Mouse (Mus musculus): ENCODE data around the gene Zdhhc13.

The Zdhhc13 gene

DNA sequence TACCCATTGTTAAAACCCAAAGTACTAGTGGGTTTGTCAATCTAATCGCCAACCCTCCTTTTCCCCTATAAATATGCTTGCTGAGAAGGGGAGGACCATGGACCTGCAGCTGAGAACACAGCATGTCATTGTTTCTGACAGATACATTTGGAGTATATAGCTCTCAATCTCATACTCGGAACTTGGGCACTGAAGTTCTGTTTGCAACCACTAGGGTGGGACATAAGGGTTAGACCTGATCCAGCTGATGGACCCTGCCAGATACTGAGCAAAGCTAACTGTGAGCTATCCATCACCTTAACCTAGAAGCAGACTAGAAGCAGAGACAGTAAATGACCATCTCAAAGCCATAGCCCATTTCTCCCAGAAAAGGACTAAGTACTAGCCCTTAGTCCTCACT is 49.6 kb downstream of the Zdhhc13 start:
- H3K36me3 ChIP-seq (ENCODE audit: insufficient read depth, low read length), result no peaks in the 10 kb centered on the region
- H3K4me3 ChIP-seq (replicated peaks; ENCODE audit: low read length), result no peak overlapping the region
- TF ChIP-seq CTCF (conservative IDR thresholded peaks at IDR 0.05; ENCODE audit: low read length) (peak; percentile 16; the same call in 1 of the 2 replicates), NANOG (IDR thresholded peaks at IDR 0.05; ENCODE audit: borderline replicate concordance, low read length) (no peak)
- H3K27me3 ChIP-seq (ENCODE audit: insufficient read depth, low read length), result no peaks in the 10 kb centered on the region
- peaks cover 19% of the 10 kb centered on the region for H3K4me1 ChIP-seq (replicated peaks; ENCODE audit: low read depth, low read length)
- H3K9me3 ChIP-seq (ENCODE audit: low read length), result no peaks in the 10 kb centered on the region

DNA sequence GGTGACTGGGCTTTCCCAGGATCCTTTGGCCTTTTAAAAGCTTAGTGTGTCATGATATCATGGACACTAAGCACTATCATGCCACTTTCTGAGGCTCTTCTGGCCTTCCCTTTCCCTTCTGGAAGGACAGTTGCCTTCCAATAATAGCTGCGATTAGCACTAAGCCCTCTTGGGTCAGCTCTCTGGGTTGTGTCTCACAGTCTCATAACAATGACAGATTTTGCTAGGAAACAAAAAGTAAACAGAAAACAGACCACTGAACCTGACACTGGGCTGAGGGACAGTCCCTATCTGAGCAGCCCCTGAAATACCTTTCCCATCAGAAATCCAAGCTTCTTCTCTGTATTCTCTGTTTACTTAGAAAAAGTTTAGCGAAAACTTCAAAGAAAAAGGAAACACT is 51.7 kb downstream of the Zdhhc13 start:
- no peak overlapping the region for H3K4me3 ChIP-seq (replicated peaks; ENCODE audit: low read length)
- no peaks in the 10 kb centered on the region for H3K9me3 ChIP-seq (ENCODE audit: low read length)
- peaks cover 3% of the 10 kb centered on the region; the same call in 1 of the 2 replicates for H3K27me3 ChIP-seq (ENCODE audit: insufficient read depth, low read length)
- H3K4me1 ChIP-seq (replicated peaks; ENCODE audit: low read depth, low read length), result 0 out of 2 replicates have a peak, but pooled peaks cover 1% of the 10 kb centered on the region
- no peak for TF ChIP-seq CTCF (conservative IDR thresholded peaks at IDR 0.05; ENCODE audit: low read length)
- TF ChIP-seq NANOG (IDR thresholded peaks at IDR 0.05; ENCODE audit: borderline replicate concordance, low read length), result no peak
- TF ChIP-seq POU5F1 (IDR thresholded peaks at IDR 0.05; ENCODE audit: borderline replicate concordance, low read length), result no peak
- no peaks in the 10 kb centered on the region for H3K36me3 ChIP-seq (ENCODE audit: insufficient read depth, low read length)

DNA sequence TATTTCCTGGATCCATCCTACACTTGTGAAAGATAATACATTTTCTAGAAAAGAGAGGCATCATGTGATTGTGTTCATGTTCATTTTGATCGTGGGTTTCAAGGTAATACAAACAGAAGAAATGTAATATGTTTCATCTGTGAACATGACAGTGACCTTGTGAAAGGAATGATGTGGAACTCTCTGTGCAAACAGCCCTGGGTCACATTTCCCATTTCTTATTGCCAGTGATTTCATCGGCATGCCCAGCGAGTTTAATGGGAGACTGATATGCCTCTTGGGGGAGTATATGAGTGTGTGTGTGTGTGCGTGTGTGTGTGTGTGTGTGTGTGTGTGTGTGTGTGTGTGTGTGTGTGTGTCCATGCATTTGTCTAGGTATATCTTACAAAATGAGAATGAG is 52.7 kb downstream of the Zdhhc13 start:
- TF ChIP-seq CTCF (conservative IDR thresholded peaks at IDR 0.05; ENCODE audit: low read length) (no peak), NANOG (IDR thresholded peaks at IDR 0.05; ENCODE audit: borderline replicate concordance, low read length) (no peak), POU5F1 (IDR thresholded peaks at IDR 0.05; ENCODE audit: borderline replicate concordance, low read length) (no peak)
- H3K27me3 ChIP-seq (ENCODE audit: insufficient read depth, low read length), result peaks cover 3% of the 10 kb centered on the region; the same call in 1 of the 2 replicates

DNA sequence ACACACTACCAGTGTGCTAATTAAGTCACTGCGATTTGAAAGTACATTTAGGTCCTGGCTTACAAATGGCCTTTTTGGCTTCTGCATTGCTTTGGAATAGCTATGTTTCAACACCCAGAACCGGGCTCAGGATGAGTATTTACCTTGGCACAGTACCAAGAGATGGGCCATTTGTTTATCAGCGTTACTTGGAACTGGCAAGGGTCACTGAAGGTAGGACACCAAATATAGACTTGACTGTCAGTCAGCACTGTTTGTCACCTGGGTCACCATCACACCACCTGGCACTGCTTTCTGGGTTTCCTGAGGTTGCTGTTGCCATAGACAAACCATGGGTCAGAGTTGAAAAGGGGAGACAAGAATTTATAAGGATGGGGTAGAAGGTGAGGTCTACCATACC is 53.5 kb downstream of the Zdhhc13 start:
- TF ChIP-seq NANOG (IDR thresholded peaks at IDR 0.05; ENCODE audit: borderline replicate concordance, low read length), result no peak
- TF ChIP-seq CTCF (conservative IDR thresholded peaks at IDR 0.05; ENCODE audit: low read length), result no peak
- no peak for TF ChIP-seq POU5F1 (IDR thresholded peaks at IDR 0.05; ENCODE audit: borderline replicate concordance, low read length)
- Histone ChIP-seq H3K4me3 (replicated peaks; ENCODE audit: low read length) (no peak overlapping the region), H3K36me3 (ENCODE audit: insufficient read depth, low read length) (no peaks in the 10 kb centered on the region), H3K4me1 (replicated peaks; ENCODE audit: low read depth, low read length) (no peaks in the 10 kb centered on the region), H3K9me3 (ENCODE audit: low read length) (no peaks in the 10 kb centered on the region), H3K27me3 (ENCODE audit: insufficient read depth, low read length) (peaks cover 3% of the 10 kb centered on the region; the same call in 1 of the 2 replicates)

More for the DNA sequence above, 52.7 kb downstream of the Zdhhc13 start:
- Histone ChIP-seq H3K36me3 (ENCODE audit: insufficient read depth, low read length) (no peaks in the 10 kb centered on the region), H3K4me1 (replicated peaks; ENCODE audit: low read depth, low read length) (no peaks in the 10 kb centered on the region), H3K9me3 (ENCODE audit: low read length) (no peaks in the 10 kb centered on the region), H3K4me3 (replicated peaks; ENCODE audit: low read length) (no peak overlapping the region)

DNA sequence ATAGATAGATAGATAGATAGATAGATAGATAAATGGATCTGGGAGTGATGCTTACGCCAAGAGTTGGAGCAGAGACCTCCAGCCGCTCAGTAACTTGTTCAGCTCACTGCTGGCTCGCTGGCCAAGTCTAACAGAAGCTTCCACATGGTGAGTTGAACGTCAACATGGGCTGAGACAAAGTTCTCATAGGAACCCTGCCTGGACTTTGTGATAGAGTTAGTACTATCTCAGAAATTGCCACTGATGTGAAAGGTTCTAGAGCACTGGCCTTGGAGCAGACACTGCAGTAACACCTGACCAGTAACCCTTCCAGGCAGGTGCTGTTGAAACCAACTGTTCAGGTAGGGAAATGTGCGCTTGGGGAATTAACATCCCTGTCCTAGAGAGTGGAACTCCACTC is 54.7 kb downstream of the Zdhhc13 start:
- Histone ChIP-seq H3K27me3 (ENCODE audit: insufficient read depth, low read length) (peaks cover 3% of the 10 kb centered on the region; the same call in 1 of the 2 replicates), H3K4me1 (replicated peaks; ENCODE audit: low read depth, low read length) (peaks cover 5% of the 10 kb centered on the region; the same call in 1 of the 2 replicates), H3K4me3 (replicated peaks; ENCODE audit: low read length) (no peak overlapping the region), H3K36me3 (ENCODE audit: insufficient read depth, low read length) (no peaks in the 10 kb centered on the region), H3K9me3 (ENCODE audit: low read length) (no peaks in the 10 kb centered on the region)
- TF ChIP-seq CTCF (conservative IDR thresholded peaks at IDR 0.05; ENCODE audit: low read length) (no peak), POU5F1 (IDR thresholded peaks at IDR 0.05; ENCODE audit: borderline replicate concordance, low read length) (no peak), NANOG (IDR thresholded peaks at IDR 0.05; ENCODE audit: borderline replicate concordance, low read length) (no peak)

DNA sequence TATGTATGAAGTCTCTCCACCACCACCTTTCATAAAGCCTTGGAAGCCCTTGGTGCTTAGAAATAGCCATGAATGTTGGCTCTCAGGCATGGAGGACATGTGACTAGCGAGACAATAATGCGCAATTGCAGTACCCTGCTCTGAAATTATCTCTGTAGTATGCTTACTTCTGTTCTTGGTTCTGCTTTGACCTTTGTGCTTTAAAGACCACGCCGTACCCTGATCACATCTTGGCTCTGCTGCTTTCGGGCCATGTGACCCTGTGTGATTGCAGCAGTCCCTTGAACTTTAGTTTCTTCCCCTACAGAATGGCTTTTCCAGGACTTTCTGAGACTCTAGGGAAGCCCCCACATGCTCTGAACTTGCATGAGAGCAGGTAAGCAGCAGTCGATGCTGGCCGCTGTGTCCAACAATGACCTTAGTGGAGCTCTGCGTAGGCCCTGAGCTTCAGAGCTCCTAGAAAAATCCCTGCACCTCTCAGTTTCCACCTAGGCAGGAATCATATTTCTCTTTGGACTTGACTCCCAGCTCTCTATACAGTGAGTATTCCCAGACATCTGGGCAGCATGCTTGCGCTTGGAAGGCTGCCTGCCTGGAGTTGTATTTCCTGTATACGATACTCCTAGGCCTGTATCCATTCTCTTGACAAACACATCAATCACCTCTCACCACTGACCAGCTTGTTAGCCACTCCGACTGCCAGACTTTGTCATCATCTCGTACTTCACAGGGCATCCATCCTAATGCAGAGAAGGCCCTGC is 56.6 kb downstream of the Zdhhc13 start:
- no peak overlapping the region for H3K4me3 ChIP-seq (replicated peaks; ENCODE audit: low read length)
- H3K27me3 ChIP-seq (ENCODE audit: insufficient read depth, low read length), result peaks cover 3% of the 10 kb centered on the region; the same call in 1 of the 2 replicates
- H3K36me3 ChIP-seq (ENCODE audit: insufficient read depth, low read length), result no peaks in the 10 kb centered on the region
- TF ChIP-seq POU5F1 (IDR thresholded peaks at IDR 0.05; ENCODE audit: borderline replicate concordance, low read length), result no peak
- no peak for TF ChIP-seq NANOG (IDR thresholded peaks at IDR 0.05; ENCODE audit: borderline replicate concordance, low read length)
- TF ChIP-seq CTCF (conservative IDR thresholded peaks at IDR 0.05; ENCODE audit: low read length), result no peak
- no peaks in the 10 kb centered on the region for H3K9me3 ChIP-seq (ENCODE audit: low read length)
- H3K4me1 ChIP-seq (replicated peaks; ENCODE audit: low read depth, low read length), result peaks cover 5% of the 10 kb centered on the region; the same call in 1 of the 2 replicates

DNA sequence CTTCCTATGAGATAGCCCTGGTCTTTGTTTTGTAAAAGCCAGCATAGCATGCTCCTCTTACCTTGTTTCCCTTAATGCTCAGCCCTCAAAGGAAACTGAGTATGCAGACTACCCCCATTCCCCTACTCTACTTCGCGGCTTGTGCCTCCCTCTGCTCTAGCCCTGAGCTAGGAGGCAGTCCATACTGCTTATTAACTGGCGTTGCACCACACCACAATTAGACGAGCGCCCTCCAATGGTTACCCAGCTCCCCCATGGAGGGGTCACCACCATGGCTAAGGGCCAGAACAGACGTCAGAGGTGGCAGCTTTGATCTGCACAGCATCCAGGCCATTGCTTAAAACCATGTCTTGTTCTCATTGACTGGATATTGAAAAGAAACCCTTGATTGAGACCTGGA is 58.0 kb downstream of the Zdhhc13 start:
- H3K27me3 ChIP-seq (ENCODE audit: insufficient read depth, low read length), result peaks cover 3% of the 10 kb centered on the region; the same call in 1 of the 2 replicates
- TF ChIP-seq NANOG (IDR thresholded peaks at IDR 0.05; ENCODE audit: borderline replicate concordance, low read length) (no peak), POU5F1 (IDR thresholded peaks at IDR 0.05; ENCODE audit: borderline replicate concordance, low read length) (no peak), CTCF (conservative IDR thresholded peaks at IDR 0.05; ENCODE audit: low read length) (no peak)

DNA sequence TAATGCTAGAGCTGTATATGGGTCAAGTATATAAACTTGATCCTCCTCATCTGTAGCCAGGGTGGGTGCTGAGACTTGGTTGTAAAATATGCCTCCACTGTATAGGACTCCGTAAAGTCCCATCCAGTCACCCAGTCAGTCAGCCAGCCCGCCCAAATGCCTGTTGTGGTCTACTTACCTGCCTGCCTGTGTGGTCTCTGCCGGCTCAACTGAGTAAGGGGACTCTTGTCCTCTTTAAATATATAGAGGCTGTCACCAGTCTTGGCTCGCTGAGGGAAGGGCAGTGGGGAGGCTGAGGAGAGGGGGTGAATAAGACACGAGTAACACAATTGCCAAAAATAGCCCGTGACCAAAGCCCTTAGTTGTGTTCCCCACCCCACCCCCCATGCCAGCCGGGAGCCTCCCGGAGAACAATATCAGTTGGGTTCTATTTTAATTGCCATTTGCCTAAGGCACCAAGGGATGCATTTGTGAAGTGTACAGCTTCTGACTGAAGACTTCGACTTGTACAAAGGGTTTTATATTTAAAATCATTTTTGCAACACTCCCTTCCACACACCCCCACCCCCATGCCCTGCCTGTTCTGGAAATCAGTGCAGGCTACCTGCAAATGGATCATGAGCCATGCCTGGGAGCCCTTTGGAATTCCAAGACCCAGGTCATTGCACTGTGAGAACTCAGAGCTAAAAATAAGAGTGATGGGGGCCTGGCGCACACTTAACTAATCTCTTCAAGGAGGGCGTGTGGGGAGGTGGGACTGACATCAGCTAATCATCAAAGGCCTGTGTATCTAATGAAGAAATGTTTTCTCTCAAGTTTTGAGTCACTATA is 59.2 kb downstream of the Zdhhc13 start, which contains the start of gene Csrp3:
Gene Csrp3, minus strand, starts transcription at position 214 of the 831 bp plus-strand sequence.
- H3K9me3 ChIP-seq (ENCODE audit: low read length), result no peaks in the 10 kb centered on the region
- no peaks in the 10 kb centered on the region for H3K36me3 ChIP-seq (ENCODE audit: insufficient read depth, low read length)
- H3K4me3 ChIP-seq (replicated peaks; ENCODE audit: low read length), result no peak within 1 kb of the TSS
- peaks cover 3% of the 10 kb centered on the region; the same call in 1 of the 2 replicates for H3K27me3 ChIP-seq (ENCODE audit: insufficient read depth, low read length)
- no peak for TF ChIP-seq POU5F1 (IDR thresholded peaks at IDR 0.05; ENCODE audit: borderline replicate concordance, low read length)
- no peak for TF ChIP-seq CTCF (conservative IDR thresholded peaks at IDR 0.05; ENCODE audit: low read length)
- no peak for TF ChIP-seq NANOG (IDR thresholded peaks at IDR 0.05; ENCODE audit: borderline replicate concordance, low read length)
- H3K4me1 ChIP-seq (replicated peaks; ENCODE audit: low read depth, low read length), result peaks cover 10% of the 10 kb centered on the region

More for the DNA sequence above, 58.0 kb downstream of the Zdhhc13 start:
- no peaks in the 10 kb centered on the region for H3K36me3 ChIP-seq (ENCODE audit: insufficient read depth, low read length)
- H3K4me1 ChIP-seq (replicated peaks; ENCODE audit: low read depth, low read length), result peaks cover 5% of the 10 kb centered on the region; the same call in 1 of the 2 replicates
- no peaks in the 10 kb centered on the region for H3K9me3 ChIP-seq (ENCODE audit: low read length)
- no peak overlapping the region for H3K4me3 ChIP-seq (replicated peaks; ENCODE audit: low read length)
